Mouse (Mus musculus): Measurements from ENCODE around the gene Cenpx. TPM values are rescaled to one million over a fixed set of nuclear protein-coding genes. Genes with fewer than 3 reads are reported as not detected.

Cenpx gene
- polyA plus RNA-seq, 1 experiment, result 57.6 TPM

- no peaks in the 10 kb centered on the region for H3K27me3 ChIP-seq (ENCODE audit: control insufficient read depth, insufficient read depth, insufficient read length)
- TF ChIP-seq MYOG (IDR thresholded peaks at IDR 0.05; ENCODE audit: control insufficient read depth, extremely low read depth, insufficient read length) (no peak), MYOD1 (IDR thresholded peaks at IDR 0.05; ENCODE audit: control insufficient read depth, insufficient read length, low read depth) (no peak), CTCF (IDR thresholded peaks at IDR 0.05; ENCODE audit: control insufficient read depth, insufficient read depth, insufficient read length) (no peak), FOSL1 (IDR thresholded peaks at IDR 0.05; ENCODE audit: insufficient read depth, low read length, poor library complexity, severe bottlenecking) (no peak), CEBPB (IDR thresholded peaks at IDR 0.05; ENCODE audit: low read depth) (no peak), USF1 (IDR thresholded peaks at IDR 0.05; ENCODE audit: low read depth) (peak; percentile 93), MAX (IDR thresholded peaks at IDR 0.05) (peak; percentile 94)
- H3ac ChIP-seq (ENCODE audit: control insufficient read depth, insufficient read length, low read depth), result peak within 1 kb of the TSS; percentile 87
- no peaks in the 10 kb centered on the region for H3K79me3 ChIP-seq (ENCODE audit: low read depth)
- H3K79me2 ChIP-seq (ENCODE audit: control insufficient read depth, insufficient read depth), result peaks cover 37% of the 10 kb centered on the region
- H3K36me3 ChIP-seq (ENCODE audit: control insufficient read depth, insufficient read depth), result peaks cover 11% of the 10 kb centered on the region
- peak within 1 kb of the TSS; percentile 48 for H3K4me3 ChIP-seq (ENCODE audit: insufficient read depth, poor library complexity, severe bottlenecking)
Measured at GRCm38 (mm10) chr11:120672687-120673593, 40.6 kb downstream of the Cenpx start, which contains the start of gene Aspscr1. Gene Aspscr1, plus strand, starts transcription at chr11:120672973.

GRCm38 (mm10) chr11:120666617-120667016 lies 46.9 kb downstream of the Cenpx start:
- Histone ChIP-seq H3K4me3 (ENCODE audit: insufficient read depth, poor library complexity, severe bottlenecking) (no peak overlapping the region), H3K79me3 (ENCODE audit: low read depth) (no peaks in the 10 kb centered on the region), H3ac (ENCODE audit: control insufficient read depth, insufficient read length, low read depth) (no peak overlapping the region), H3K27me3 (ENCODE audit: control insufficient read depth, insufficient read depth, insufficient read length) (peaks cover 17% of the 10 kb centered on the region), H3K79me2 (ENCODE audit: control insufficient read depth, insufficient read depth) (no peaks in the 10 kb centered on the region), H3K36me3 (ENCODE audit: control insufficient read depth, insufficient read depth) (no peaks in the 10 kb centered on the region)
- TF ChIP-seq USF1 (IDR thresholded peaks at IDR 0.05; ENCODE audit: low read depth) (peak; percentile 41), CEBPB (IDR thresholded peaks at IDR 0.05; ENCODE audit: low read depth) (no peak)

- Histone ChIP-seq H3K79me3 (ENCODE audit: low read depth) (no peaks in the 10 kb centered on the region), H3K27me3 (ENCODE audit: control insufficient read depth, insufficient read depth, insufficient read length) (peaks cover 30% of the 10 kb centered on the region), H3K79me2 (ENCODE audit: control insufficient read depth, insufficient read depth) (no peaks in the 10 kb centered on the region), H3K36me3 (ENCODE audit: control insufficient read depth, insufficient read depth) (no peaks in the 10 kb centered on the region), H3K4me3 (ENCODE audit: insufficient read depth, poor library complexity, severe bottlenecking) (no peak overlapping the region), H3ac (ENCODE audit: control insufficient read depth, insufficient read length, low read depth) (no peak overlapping the region)
- TF ChIP-seq MYOD1 (IDR thresholded peaks at IDR 0.05; ENCODE audit: control insufficient read depth, insufficient read length, low read depth), result no peak
Measured at GRCm38 (mm10) chr11:120665406-120665805, 48.1 kb downstream of the Cenpx start.

DNA sequence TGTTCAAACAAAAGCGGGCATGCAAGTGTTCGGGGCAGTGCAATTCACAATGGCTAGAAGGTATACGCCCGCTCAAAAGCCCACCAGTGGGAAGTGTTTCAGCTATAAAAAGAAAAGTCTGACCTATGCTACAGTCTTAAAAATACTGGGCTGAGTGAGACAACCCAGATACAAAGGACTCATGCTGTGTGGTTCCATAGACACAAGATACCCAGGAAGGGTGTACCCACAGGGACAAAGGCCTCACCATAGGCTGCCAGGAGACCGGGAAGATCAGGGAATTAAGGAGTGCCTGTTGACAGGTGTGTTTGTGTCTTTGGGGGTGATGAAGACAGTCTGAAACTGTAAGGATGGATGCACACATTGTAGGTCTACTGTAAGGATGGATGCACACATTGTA lies 49.8 kb downstream of the Cenpx start:
- Histone ChIP-seq H3K36me3 (ENCODE audit: control insufficient read depth, insufficient read depth) (no peaks in the 10 kb centered on the region), H3ac (ENCODE audit: control insufficient read depth, insufficient read length, low read depth) (no peak overlapping the region), H3K4me3 (ENCODE audit: insufficient read depth, poor library complexity, severe bottlenecking) (no peak overlapping the region), H3K79me3 (ENCODE audit: low read depth) (no peaks in the 10 kb centered on the region), H3K27me3 (ENCODE audit: control insufficient read depth, insufficient read depth, insufficient read length) (peaks cover 39% of the 10 kb centered on the region), H3K79me2 (ENCODE audit: control insufficient read depth, insufficient read depth) (no peaks in the 10 kb centered on the region)
- TF ChIP-seq MYOD1 (IDR thresholded peaks at IDR 0.05; ENCODE audit: control insufficient read depth, insufficient read length, low read depth), result no peak
- no peak for TF ChIP-seq CEBPB (IDR thresholded peaks at IDR 0.05; ENCODE audit: low read depth)
- TF ChIP-seq MYOG (IDR thresholded peaks at IDR 0.05; ENCODE audit: control insufficient read depth, extremely low read depth, insufficient read length), result no peak
- no peak for TF ChIP-seq FOSL1 (IDR thresholded peaks at IDR 0.05; ENCODE audit: insufficient read depth, low read length, poor library complexity, severe bottlenecking)
- TF ChIP-seq CTCF (IDR thresholded peaks at IDR 0.05; ENCODE audit: control insufficient read depth, insufficient read depth, insufficient read length), result no peak
- TF ChIP-seq MAX (IDR thresholded peaks at IDR 0.05), result no peak
- no peak for TF ChIP-seq USF1 (IDR thresholded peaks at IDR 0.05; ENCODE audit: low read depth)

GRCm38 (mm10) chr11:120662759-120663158 lies 50.8 kb downstream of the Cenpx start:
- Histone ChIP-seq H3K4me3 (ENCODE audit: insufficient read depth, poor library complexity, severe bottlenecking) (no peak overlapping the region), H3K79me3 (ENCODE audit: low read depth) (no peaks in the 10 kb centered on the region), H3ac (ENCODE audit: control insufficient read depth, insufficient read length, low read depth) (no peak overlapping the region), H3K27me3 (ENCODE audit: control insufficient read depth, insufficient read depth, insufficient read length) (peaks cover 40% of the 10 kb centered on the region), H3K36me3 (ENCODE audit: control insufficient read depth, insufficient read depth) (no peaks in the 10 kb centered on the region), H3K79me2 (ENCODE audit: control insufficient read depth, insufficient read depth) (no peaks in the 10 kb centered on the region)
- TF ChIP-seq FOSL1 (IDR thresholded peaks at IDR 0.05; ENCODE audit: insufficient read depth, low read length, poor library complexity, severe bottlenecking) (no peak), MYOD1 (IDR thresholded peaks at IDR 0.05; ENCODE audit: control insufficient read depth, insufficient read length, low read depth) (no peak)

GRCm38 (mm10) chr11:120661076-120661460 lies 52.5 kb downstream of the Cenpx start, which contains the start of gene Notum:
Gene Notum, minus strand, starts transcription at chr11:120661175.
- Histone ChIP-seq H3K79me2 (ENCODE audit: control insufficient read depth, insufficient read depth) (no peaks in the 10 kb centered on the region), H3K36me3 (ENCODE audit: control insufficient read depth, insufficient read depth) (no peaks in the 10 kb centered on the region), H3K4me3 (ENCODE audit: insufficient read depth, poor library complexity, severe bottlenecking) (no peak within 1 kb of the TSS), H3K79me3 (ENCODE audit: low read depth) (no peaks in the 10 kb centered on the region), H3K27me3 (ENCODE audit: control insufficient read depth, insufficient read depth, insufficient read length) (peaks cover 57% of the 10 kb centered on the region), H3ac (ENCODE audit: control insufficient read depth, insufficient read length, low read depth) (peak within 1 kb of the TSS; percentile 6)
- TF ChIP-seq MYOD1 (IDR thresholded peaks at IDR 0.05; ENCODE audit: control insufficient read depth, insufficient read length, low read depth) (no peak), CTCF (IDR thresholded peaks at IDR 0.05; ENCODE audit: control insufficient read depth, insufficient read depth, insufficient read length) (no peak), MAX (IDR thresholded peaks at IDR 0.05) (no peak), FOSL1 (IDR thresholded peaks at IDR 0.05; ENCODE audit: insufficient read depth, low read length, poor library complexity, severe bottlenecking) (no peak), MYOG (IDR thresholded peaks at IDR 0.05; ENCODE audit: control insufficient read depth, extremely low read depth, insufficient read length) (no peak), CEBPB (IDR thresholded peaks at IDR 0.05; ENCODE audit: low read depth) (no peak), USF1 (IDR thresholded peaks at IDR 0.05; ENCODE audit: low read depth) (no peak)

Other genes with a start within 250 kb of the Cenpx start
- 26.4 TPM for gene Arl16, start 246.1 kb downstream of the Cenpx start, polyA plus RNA-seq (2012; fragmentation: generic; extraction: Trizol)
- gene Mrpl12, start 229.1 kb downstream of the Cenpx start, polyA plus RNA-seq (2012; fragmentation: generic; extraction: Trizol), result 338 TPM
- 154 TPM for gene Slc25a10, start 221.9 kb downstream of the Cenpx start, polyA plus RNA-seq (2012; fragmentation: generic; extraction: Trizol)
- not detected for gene Gcgr, start 183.0 kb downstream of the Cenpx start, polyA plus RNA-seq (2012; fragmentation: generic; extraction: Trizol)
- gene Mcrip1, start 164.0 kb downstream of the Cenpx start, polyA plus RNA-seq (2012; fragmentation: generic; extraction: Trizol), result 90.7 TPM
- 0.12 TPM for gene Ppp1r27, start 162.6 kb downstream of the Cenpx start, polyA plus RNA-seq (2012; fragmentation: generic; extraction: Trizol)
- 519 TPM for gene P4hb, start 140.5 kb downstream of the Cenpx start, polyA plus RNA-seq (2012; fragmentation: generic; extraction: Trizol)
- 1,072 TPM for gene Arhgdia, start 132.1 kb downstream of the Cenpx start, polyA plus RNA-seq (2012; fragmentation: generic; extraction: Trizol)
- gene Alyref, start 115.4 kb downstream of the Cenpx start, polyA plus RNA-seq (2012; fragmentation: generic; extraction: Trizol), result 218 TPM
- 254 TPM for gene Anapc11, start 115.3 kb downstream of the Cenpx start, polyA plus RNA-seq (2012; fragmentation: generic; extraction: Trizol)
- not detected for gene Npb, start 105.3 kb downstream of the Cenpx start, polyA plus RNA-seq (2012; fragmentation: generic; extraction: Trizol)
- gene Pcyt2, start 95.8 kb downstream of the Cenpx start, polyA plus RNA-seq (2012; fragmentation: generic; extraction: Trizol), result 51.5 TPM
- gene Sirt7, start 88.5 kb downstream of the Cenpx start, polyA plus RNA-seq (2012; fragmentation: generic; extraction: Trizol), result 21.9 TPM
- gene Mafg, start 80.1 kb downstream of the Cenpx start, polyA plus RNA-seq (2012; fragmentation: generic; extraction: Trizol), result 33.3 TPM
- 16.1 TPM for gene Pycr1, start 70.0 kb downstream of the Cenpx start, polyA plus RNA-seq (2012; fragmentation: generic; extraction: Trizol)
- gene Myadml2, start 65.6 kb downstream of the Cenpx start, polyA plus RNA-seq (2012; fragmentation: generic; extraction: Trizol), result not detected
- 0.43 TPM for gene Notum, start 52.6 kb downstream of the Cenpx start, polyA plus RNA-seq (2012; fragmentation: generic; extraction: Trizol)
- 66.0 TPM for gene Aspscr1, start 40.8 kb downstream of the Cenpx start, polyA plus RNA-seq (2012; fragmentation: generic; extraction: Trizol)
- 13.5 TPM for gene Lrrc45, start 187 bp upstream of the Cenpx start, polyA plus RNA-seq (2012; fragmentation: generic; extraction: Trizol)
- 2.5 TPM for gene Rac3, start 7.7 kb upstream of the Cenpx start, polyA plus RNA-seq (2012; fragmentation: generic; extraction: Trizol)
- gene Dcxr, start 13.5 kb upstream of the Cenpx start, polyA plus RNA-seq (2012; fragmentation: generic; extraction: Trizol), result 15.4 TPM
- 51.7 TPM for gene Cbr2, start 18.4 kb upstream of the Cenpx start, polyA plus RNA-seq (2012; fragmentation: generic; extraction: Trizol)
- gene Hmga1b, start 49.1 kb upstream of the Cenpx start, polyA plus RNA-seq (2012; fragmentation: generic; extraction: Trizol), result 774 TPM
- 17.6 TPM for gene Rfng, start 70.5 kb upstream of the Cenpx start, polyA plus RNA-seq (2012; fragmentation: generic; extraction: Trizol)
- 187 TPM for gene Gps1, start 70.5 kb upstream of the Cenpx start, polyA plus RNA-seq (2012; fragmentation: generic; extraction: Trizol)
- gene Dus1l, start 82.7 kb upstream of the Cenpx start, polyA plus RNA-seq (2012; fragmentation: generic; extraction: Trizol), result 64.7 TPM
- 199 TPM for gene Fasn, start 110.8 kb upstream of the Cenpx start, polyA plus RNA-seq (2012; fragmentation: generic; extraction: Trizol)
- gene Ccdc57, start 219.1 kb upstream of the Cenpx start, polyA plus RNA-seq (2012; fragmentation: generic; extraction: Trizol), result 1.1 TPM
- gene Slc16a3, start 234.7 kb upstream of the Cenpx start, polyA plus RNA-seq (2012; fragmentation: generic; extraction: Trizol), result 0.89 TPM